Mouse (Mus musculus) CD4-positive, CD25-positive, alpha-beta regulatory T cell, adult 9 weeks (primary cell): Measurements from ENCODE around the gene Gm14139. TPM values are rescaled to one million over a fixed set of nuclear protein-coding genes. Genes with fewer than 3 reads are reported as not detected.

ENCODE experiments used
- polyA plus RNA-seq: library from polyadenylated mRNA; unstranded; fragments of 100-300 nt; shearing (Covaris generic); gene quantifications from one replicate; pipeline ENCODE4 v1.2.1, GENCODE M21; 2017

Gm14139 gene
- polyA plus RNA-seq, result 1.1 TPM

GRCm38 (mm10) chr2:150181570-150181999 is at the start of gene Gm14139:
Gm14139 (plus strand) TSS chr2:150181755.

GRCm38 (mm10) chr2:150136435-150136897 is 45.1 kb upstream of the Gm14139 start, which contains the start of gene Zfp120:
Zfp120 (minus strand) TSS chr2:150136708.

GRCm38 (mm10) chr2:150179579-150179978 is 2.0 kb upstream of the Gm14139 start, which contains the start of gene Gm10770:
Gm10770 (minus strand) TSS chr2:150179679.

DNA sequence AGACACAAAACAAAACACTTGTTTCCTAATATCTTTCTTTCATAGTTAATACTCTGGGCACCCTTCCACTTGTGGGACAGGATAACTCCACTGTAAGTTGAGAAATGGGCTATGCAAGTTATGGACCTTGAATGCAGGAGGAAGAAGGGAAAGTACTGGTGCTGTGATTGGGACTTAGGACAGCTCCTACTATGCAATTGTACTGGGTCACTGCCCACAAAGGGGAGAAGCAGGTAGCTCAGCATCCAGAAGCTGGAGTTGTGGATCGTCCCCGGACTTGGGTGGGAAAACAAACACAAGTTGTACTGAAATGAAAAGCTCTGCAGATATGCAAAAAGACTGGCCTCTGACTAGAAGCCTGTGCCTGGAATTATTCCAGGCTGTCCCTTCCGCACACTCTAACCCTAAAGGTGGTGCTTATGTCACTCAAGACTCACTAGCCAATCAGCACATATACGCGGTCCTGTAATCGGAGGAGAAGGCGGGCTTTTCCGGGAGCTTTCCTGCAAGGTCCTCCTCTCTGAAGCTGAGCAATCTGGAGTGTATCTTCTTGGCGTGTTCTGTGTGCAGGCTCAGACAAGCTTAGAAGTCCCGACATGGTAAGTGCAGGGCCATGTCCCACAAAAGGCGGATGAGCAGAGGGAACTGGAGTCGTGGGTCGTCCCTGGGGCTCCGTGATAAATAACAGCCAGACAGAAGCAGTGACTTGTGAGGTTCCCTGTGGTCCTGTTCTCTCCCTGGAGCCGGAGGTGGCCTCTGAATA is 36.2 kb downstream of the Gm14139 start, which contains the start of gene Zfp937:
TSS of gene Zfp937 (plus strand) at position 474 of the 763 bp plus-strand sequence.

Other genes with a start within 250 kb of the Gm14139 start
- 35.5 TPM for gene Zfp120, start 45.0 kb upstream of the Gm14139 start, polyA plus RNA-seq
- gene Gm10770, start 2.1 kb upstream of the Gm14139 start, polyA plus RNA-seq, result not detected
- gene Zfp937, start 36.3 kb downstream of the Gm14139 start, polyA plus RNA-seq, result 20.3 TPM
- gene Gm21994, start 73.8 kb downstream of the Gm14139 start, polyA plus RNA-seq, result 77.0 TPM
- 0.55 TPM for gene Gm14124, start 75.8 kb downstream of the Gm14139 start, polyA plus RNA-seq
- gene Gm10130, start 141.9 kb downstream of the Gm14139 start, polyA plus RNA-seq, result 39.7 TPM
- 13.0 TPM for gene 3300002I08Rik, start 181.0 kb downstream of the Gm14139 start, polyA plus RNA-seq